Mouse (Mus musculus) forebrain, embryonic 14.5 days (tissue): ENCODE measurements at regions not wholly inside any gene's neighbourhood (a gene's known extent, or its start where the extent isn't known, plus 50 kb on each side); places are given as distances from the start of the nearest gene placed in this dataset.
A peak's percentile ranks its signal among the peaks of the same experiment; 100 is the strongest.

Experiments used
- ATAC-seq: fragments of 200-750 bp; cut with Nextera tagmentation; 2 replicates; pipeline ENCODE4 v1.8.0; 2017; ENCODE audit warnings: mild to moderate bottlenecking, moderate library complexity
- DNase-seq: peaks from one replicate; pipeline ENCODE4 v3.0.0-alpha.2; 2015; ENCODE audit warnings: low spot score
- H3K27ac ChIP-seq: fragments of 300-500 bp; sonication (generic); 2 replicates; pipeline ENCODE4 v1.5.1; 2014; ENCODE audit warnings: low read depth, mild to moderate bottlenecking, control low read depth, low read length, moderate library complexity
- H3K27me3 ChIP-seq: fragments of 300-500 bp; sonication (generic); replicated peaks from 2 replicates; pipeline ENCODE4 v1.6.1; 2014; ENCODE audit warnings: low read length, control low read depth, mixed read lengths; ENCODE audit not compliant: control insufficient read depth, insufficient read depth
- H3K36me3 ChIP-seq: fragments of 300-500 bp; sonication (generic); 2 replicates; pipeline ENCODE4 v1.6.1; 2014; ENCODE audit warnings: low read length, control low read depth; ENCODE audit not compliant: control insufficient read depth, insufficient read depth
- H3K4me1 ChIP-seq: fragments of 300-500 bp; sonication (generic); 2 replicates; pipeline ENCODE4 v1.6.1; 2014; ENCODE audit warnings: antibody characterized with exemption, low read length, control low read depth; ENCODE audit not compliant: control insufficient read depth, insufficient read depth
- H3K4me2 ChIP-seq: fragments of 300-500 bp; sonication (generic); 2 replicates; pipeline ENCODE4 v1.6.1; 2014; ENCODE audit warnings: mild to moderate bottlenecking, control low read depth, low read length
- H3K4me3 ChIP-seq: fragments of 300-500 bp; sonication (generic); 2 replicates; pipeline ENCODE4 v1.5.1; 2014; ENCODE audit warnings: low read depth, low read length, control low read depth
- H3K9ac ChIP-seq: fragments of 300-500 bp; sonication (generic); 2 replicates; pipeline ENCODE4 v1.6.1; 2014; ENCODE audit warnings: mild to moderate bottlenecking, low read length, control low read depth, moderate library complexity
- H3K9me3 ChIP-seq: fragments of 300-500 bp; sonication (generic); replicated peaks from 2 replicates; pipeline ENCODE4 v1.6.1; 2016; ENCODE audit warnings: low read length, control low read depth, mixed read lengths; ENCODE audit not compliant: control insufficient read depth
- WGBS: fragments of 180-500 bp; shearing (Covaris S2); extraction: QIAGEN DNeasy Blood & Tissue Kit; methylation state at CpG from one replicate; pipeline ENCODE4 v1.1.7; 2014; 5-methylcytosine and 5-hydroxymethylcytosine counted together

- Histone ChIP-seq H3K27ac (no peak overlapping the region), H3K36me3 (no peaks in the 10 kb centered on the region), H3K4me3 (no peak overlapping the region), H3K27me3 (no peaks in the 10 kb centered on the region), H3K9ac (no peak overlapping the region), H3K9me3 (no peaks in the 10 kb centered on the region), H3K4me1 (no peaks in the 10 kb centered on the region), H3K4me2 (no peak overlapping the region)
- DNase-seq = peak; percentile 57
- WGBS = 40% methylated on average over 1 of the region's 1 CpGs
- peak; percentile 58; the same call in 1 of the 2 replicates for ATAC-seq
Measured at GRCm38 (mm10) chr1:145379739-145380138, 604.5 kb upstream of the Rgs18 start.

GRCm38 (mm10) chr1:145377031-145377430 lies 601.8 kb upstream of the Rgs18 start:
- Histone ChIP-seq H3K36me3 (no peaks in the 10 kb centered on the region), H3K27me3 (no peaks in the 10 kb centered on the region), H3K9ac (no peak overlapping the region), H3K27ac (no peak overlapping the region), H3K4me1 (no peaks in the 10 kb centered on the region), H3K9me3 (no peaks in the 10 kb centered on the region), H3K4me3 (no peak overlapping the region), H3K4me2 (no peak overlapping the region)
- ATAC-seq (no peak), DNase-seq (no peak)
- 83% methylated on average over 2 of the region's 2 CpGs for WGBS

- no peak overlapping the region for H3K4me3 ChIP-seq
- H3K4me1 ChIP-seq = no peaks in the 10 kb centered on the region
Measured at GRCm38 (mm10) chr1:145376069-145376468, 600.8 kb upstream of the Rgs18 start.

GRCm38 (mm10) chr1:145363796-145364195 lies 588.6 kb upstream of the Rgs18 start:
- no peak for ATAC-seq
- H3K4me2 ChIP-seq = no peak overlapping the region
- H3K27me3 ChIP-seq = no peaks in the 10 kb centered on the region
- no peaks in the 10 kb centered on the region for H3K36me3 ChIP-seq
- no peak overlapping the region for H3K4me3 ChIP-seq
- no peaks in the 10 kb centered on the region for H3K9me3 ChIP-seq
- no peaks in the 10 kb centered on the region for H3K4me1 ChIP-seq
- no peak overlapping the region for H3K9ac ChIP-seq
- no peak for DNase-seq
- no peak overlapping the region for H3K27ac ChIP-seq

More at GRCm38 (mm10) chr1:145376069-145376468, 600.8 kb upstream of the Rgs18 start:
- Histone ChIP-seq H3K9me3 (no peaks in the 10 kb centered on the region), H3K27ac (no peak overlapping the region), H3K36me3 (no peaks in the 10 kb centered on the region), H3K27me3 (no peaks in the 10 kb centered on the region), H3K4me2 (no peak overlapping the region), H3K9ac (no peak overlapping the region)
- 79% methylated on average over 2 of the region's 2 CpGs for WGBS
- ATAC-seq (peak; percentile 66), DNase-seq (peak; percentile 39)

GRCm38 (mm10) chr1:145344821-145345220 lies 569.6 kb upstream of the Rgs18 start:
- H3K9ac ChIP-seq = no peak overlapping the region
- no peaks in the 10 kb centered on the region for H3K4me1 ChIP-seq
- no peak overlapping the region for H3K27ac ChIP-seq
- ATAC-seq (no peak), DNase-seq (no peak)
- H3K27me3 ChIP-seq = no peaks in the 10 kb centered on the region
- H3K4me2 ChIP-seq = no peak overlapping the region
- H3K36me3 ChIP-seq = no peaks in the 10 kb centered on the region
- no peaks in the 10 kb centered on the region for H3K9me3 ChIP-seq
- no peak overlapping the region for H3K4me3 ChIP-seq

GRCm38 (mm10) chr1:145344356-145344755 lies 569.1 kb upstream of the Rgs18 start:
- Histone ChIP-seq H3K4me1 (no peaks in the 10 kb centered on the region), H3K27me3 (no peaks in the 10 kb centered on the region), H3K9me3 (no peaks in the 10 kb centered on the region), H3K4me3 (no peak overlapping the region), H3K27ac (no peak overlapping the region), H3K4me2 (no peak overlapping the region), H3K9ac (no peak overlapping the region), H3K36me3 (no peaks in the 10 kb centered on the region)
- DNase-seq (no peak), ATAC-seq (no peak)
- 67% methylated on average over 1 of the region's 1 CpGs for WGBS

GRCm38 (mm10) chr1:145336879-145337278 lies 561.6 kb upstream of the Rgs18 start:
- DNase-seq = no peak
- no peak overlapping the region for H3K9ac ChIP-seq
- no peak overlapping the region for H3K4me2 ChIP-seq
- H3K9me3 ChIP-seq = no peaks in the 10 kb centered on the region
- ATAC-seq = no peak
- 82% methylated on average over 1 of the region's 1 CpGs for WGBS
- H3K4me3 ChIP-seq = no peak overlapping the region
- H3K4me1 ChIP-seq = no peaks in the 10 kb centered on the region
- no peaks in the 10 kb centered on the region for H3K36me3 ChIP-seq
- no peak overlapping the region for H3K27ac ChIP-seq
- no peaks in the 10 kb centered on the region for H3K27me3 ChIP-seq

- no peak for ATAC-seq
Measured at GRCm38 (mm10) chr1:145292931-145293330, 517.7 kb upstream of the Rgs18 start.

More at GRCm38 (mm10) chr1:145292931-145293330, 517.7 kb upstream of the Rgs18 start:
- DNase-seq = no peak
- H3K9ac ChIP-seq = no peak overlapping the region
- 70% methylated on average over 2 of the region's 2 CpGs for WGBS
- H3K27me3 ChIP-seq = no peaks in the 10 kb centered on the region
- H3K4me3 ChIP-seq = no peak overlapping the region
- no peaks in the 10 kb centered on the region for H3K36me3 ChIP-seq
- H3K9me3 ChIP-seq = no peaks in the 10 kb centered on the region
- H3K4me2 ChIP-seq = no peak overlapping the region
- H3K27ac ChIP-seq = no peak overlapping the region
- H3K4me1 ChIP-seq = no peaks in the 10 kb centered on the region
